12 mouse cellular contexts compared by ENCODE assay signal in genomic region chr6:12868251-12868650, GRCm38 (mm10).
"Had no signal": no experiment of that assay in that cellular context is flagged by ENCODE, and none has a peak within 500 bp of the region (broad histone marks: within the 10 kb centered on the region; RNA-seq: fewer than 3 reads in every experiment).

No protein-coding gene starts in this region.

- H3K4me3 ChIP-seq: intestine, embryonic 15.5 days; layer of hippocampus, adult 2 months; limb, embryonic 13.5 days; liver, embryonic 13.5 days; midbrain, embryonic 12.5 days had no signal

- H3K27me3 ChIP-seq: intestine, embryonic 15.5 days; limb, embryonic 13.5 days; liver, embryonic 13.5 days; midbrain, embryonic 12.5 days had no signal

- DNase-seq: kidney, postnatal 4 days; left cerebral cortex, postnatal 4 days; liver, embryonic 13.5 days; lung, adult 18-20 months; lung, postnatal 14 days; right cerebral cortex, postnatal 14 days; thymus, postnatal 4 days had no signal

- ATAC-seq: intestine, embryonic 15.5 days had no signal

- H3K4me1 ChIP-seq: intestine, embryonic 15.5 days; limb, embryonic 13.5 days; liver, embryonic 13.5 days; midbrain, embryonic 12.5 days had no signal

- H3K9me3 ChIP-seq: intestine, embryonic 15.5 days; limb, embryonic 13.5 days; liver, embryonic 13.5 days; midbrain, embryonic 12.5 days had no signal

- H3K4me2 ChIP-seq: intestine, embryonic 15.5 days; limb, embryonic 13.5 days; liver, embryonic 13.5 days; midbrain, embryonic 12.5 days had no signal

- H3K27ac ChIP-seq: intestine, embryonic 15.5 days; layer of hippocampus, adult 2 months; limb, embryonic 13.5 days; liver, embryonic 13.5 days; midbrain, embryonic 12.5 days; stomach, postnatal 0 days had no signal

- H3K9ac ChIP-seq: intestine, embryonic 15.5 days; limb, embryonic 13.5 days; liver, embryonic 13.5 days; midbrain, embryonic 12.5 days had no signal

- H3K36me3 ChIP-seq: intestine, embryonic 15.5 days; limb, embryonic 13.5 days; liver, embryonic 13.5 days; midbrain, embryonic 12.5 days had no signal
